Mouse (Mus musculus) midbrain, embryonic 14.5 days (tissue): Measurements from ENCODE around the gene Olfr370. TPM values are rescaled to one million over a fixed set of nuclear protein-coding genes. Genes with fewer than 3 reads are reported as not detected.

Experiments
- ATAC-seq: fragments of 200-750 bp; cut with Nextera tagmentation; 2 replicates; pipeline ENCODE4 v1.8.0; 2017; ENCODE audit warnings: moderate number of reproducible peaks, moderate library complexity; ENCODE audit not compliant: low FRiP score, low TSS enrichment
- DNase-seq: peaks from one replicate; pipeline ENCODE4 v3.0.0-alpha.2; 2015
- H3K27ac ChIP-seq: fragments of 300-500 bp; sonication (generic); replicated peaks from 2 replicates; pipeline ENCODE4 v1.5.1; 2014; ENCODE audit warnings: mild to moderate bottlenecking, low read depth, low read length, moderate library complexity
- H3K27me3 ChIP-seq: fragments of 300-500 bp; sonication (generic); 2 replicates; pipeline ENCODE4 v1.6.1; 2014; ENCODE audit warnings: low read length, control low read depth, mixed read lengths; ENCODE audit not compliant: control insufficient read depth, insufficient read depth
- H3K36me3 ChIP-seq: fragments of 300-500 bp; sonication (generic); 2 replicates; pipeline ENCODE4 v1.6.1; 2014; ENCODE audit warnings: low read length, control low read depth; ENCODE audit not compliant: control insufficient read depth, insufficient read depth
- H3K4me1 ChIP-seq: fragments of 300-500 bp; sonication (generic); 2 replicates; pipeline ENCODE4 v1.6.1; 2014; ENCODE audit warnings: mild to moderate bottlenecking, antibody characterized with exemption, low read length, control low read depth; ENCODE audit not compliant: control insufficient read depth, insufficient read depth
- H3K4me2 ChIP-seq: fragments of 300-500 bp; sonication (generic); 2 replicates; pipeline ENCODE4 v1.6.1; 2014; ENCODE audit warnings: mild to moderate bottlenecking, low read length, moderate library complexity
- H3K4me3 ChIP-seq: fragments of 300-500 bp; sonication (generic); replicated peaks from 2 replicates; pipeline ENCODE4 v1.5.1; 2014; ENCODE audit warnings: low read depth, low read length
- H3K9ac ChIP-seq: fragments of 300-500 bp; sonication (generic); replicated peaks from 2 replicates; pipeline ENCODE4 v1.6.1; 2014; ENCODE audit warnings: mild to moderate bottlenecking, low read length, moderate library complexity
- H3K9me3 ChIP-seq: fragments of 300-500 bp; sonication (generic); 2 replicates; pipeline ENCODE4 v1.6.1; 2016; ENCODE audit warnings: low read length, control low read depth, mixed read lengths; ENCODE audit not compliant: control insufficient read depth
- WGBS: fragments of 180-500 bp; shearing (Covaris S2); extraction: QIAGEN DNeasy Blood & Tissue Kit; methylation state at CpG from one replicate; pipeline ENCODE4 v1.1.7; 2014; 5-methylcytosine and 5-hydroxymethylcytosine counted together
- polyA plus RNA-seq: library from polyadenylated mRNA; unstranded; fragments of >200 nt; fragmentation: Nextera tagmentation; extraction: Ambion mirVana; gene quantifications from 2 replicates; pipeline ENCODE4 v1.2.1, GENCODE M21; 2014

Olfr370 gene
- polyA plus RNA-seq, 1 experiment from 2014 or later = not detected

GRCm38 (mm10) chr8:83588886-83589285 lies 53.3 kb downstream of the Olfr370 start:
- Histone ChIP-seq H3K4me1 (peaks cover 36% of the 10 kb centered on the region), H3K9ac (no peak overlapping the region), H3K27me3 (no peaks in the 10 kb centered on the region), H3K27ac (no peak overlapping the region), H3K9me3 (no peaks in the 10 kb centered on the region), H3K4me2 (no peak overlapping the region), H3K36me3 (peaks cover 31% of the 10 kb centered on the region), H3K4me3 (no peak overlapping the region)
- ATAC-seq = no peak
- 94% methylated on average over 5 of the region's 5 CpGs for WGBS
- DNase-seq = no peak

- H3K9ac ChIP-seq = 0 out of 2 replicates have a peak overlapping the region, but pooled peaks have one; percentile 1
- no peak overlapping the region for H3K27ac ChIP-seq
- DNase-seq (peak; percentile 40), ATAC-seq (no peak)
- H3K4me2 ChIP-seq = peak overlapping the region; percentile 74
- WGBS = 80% methylated on average over 7 of the region's 7 CpGs
- H3K4me3 ChIP-seq = no peak overlapping the region
- H3K27me3 ChIP-seq = no peaks in the 10 kb centered on the region
- peaks cover 28% of the 10 kb centered on the region for H3K36me3 ChIP-seq
- H3K4me1 ChIP-seq = peaks cover 36% of the 10 kb centered on the region
- H3K9me3 ChIP-seq = no peaks in the 10 kb centered on the region
These were observed 55.0 kb downstream of the Olfr370 start for GRCm38 (mm10) chr8:83590488-83591023.

GRCm38 (mm10) chr8:83592682-83593081 lies 57.1 kb downstream of the Olfr370 start:
- DNase-seq (no peak), ATAC-seq (no peak)
- no peak overlapping the region for H3K27ac ChIP-seq

GRCm38 (mm10) chr8:83593325-83594166 lies 58.0 kb downstream of the Olfr370 start:
- Histone ChIP-seq H3K36me3 (peaks cover 12% of the 10 kb centered on the region; the same call in 1 of the 2 replicates), H3K27me3 (no peaks in the 10 kb centered on the region), H3K9me3 (no peaks in the 10 kb centered on the region), H3K9ac (peak overlapping the region; percentile 87), H3K27ac (peak overlapping the region; percentile 93), H3K4me3 (peak overlapping the region; percentile 89), H3K4me2 (peak overlapping the region; percentile 74), H3K4me1 (peaks cover 36% of the 10 kb centered on the region)
- ATAC-seq (no peak), DNase-seq (no peak)
- WGBS = 3% methylated on average over 22 of the region's 22 CpGs

More at GRCm38 (mm10) chr8:83592682-83593081, 57.1 kb downstream of the Olfr370 start:
- peak overlapping the region; percentile 89 for H3K4me3 ChIP-seq
- WGBS = 68% methylated on average over 3 of the region's 3 CpGs
- no peaks in the 10 kb centered on the region for H3K9me3 ChIP-seq
- peak overlapping the region; percentile 74 for H3K4me2 ChIP-seq
- peaks cover 18% of the 10 kb centered on the region for H3K36me3 ChIP-seq
- peaks cover 36% of the 10 kb centered on the region for H3K4me1 ChIP-seq
- H3K9ac ChIP-seq = peak overlapping the region; percentile 87
- H3K27me3 ChIP-seq = no peaks in the 10 kb centered on the region

- Histone ChIP-seq H3K4me3 (peak overlapping the region; percentile 89), H3K36me3 (peaks cover 6% of the 10 kb centered on the region; the same call in 1 of the 2 replicates), H3K27ac (peak overlapping the region; percentile 93), H3K9ac (peak overlapping the region; percentile 87), H3K27me3 (no peaks in the 10 kb centered on the region), H3K4me1 (peaks cover 34% of the 10 kb centered on the region), H3K9me3 (no peaks in the 10 kb centered on the region), H3K4me2 (peak overlapping the region; percentile 74)
- WGBS = under 1% methylated on average over 43 of the region's 43 CpGs
- DNase-seq (peak; percentile 100), ATAC-seq (peak; percentile 99)
These were observed 58.8 kb downstream of the Olfr370 start for GRCm38 (mm10) chr8:83594167-83595049.

Other genes with a start within 250 kb of the Olfr370 start
- not detected in 2 replicates for gene Ucp1, start 245.4 kb upstream of the Olfr370 start, polyA plus RNA-seq
- gene Elmod2, start 203.3 kb upstream of the Olfr370 start, polyA plus RNA-seq = 23.1 and 36.2 TPM in 2 replicates
- gene Mgat4d, start 187.3 kb upstream of the Olfr370 start, polyA plus RNA-seq = not detected in 2 replicates
- 7.7 and 10.2 TPM in 2 replicates for gene Clgn, start 145.9 kb upstream of the Olfr370 start, polyA plus RNA-seq
- 278 and 296 TPM in 2 replicates for gene Scoc, start 77.4 kb upstream of the Olfr370 start, polyA plus RNA-seq
- 346 and 405 TPM in 2 replicates for gene Ndufb7, start 30.9 kb downstream of the Olfr370 start, polyA plus RNA-seq
- gene Tecr, start 72.2 kb downstream of the Olfr370 start, polyA plus RNA-seq = 987 and 1,278 TPM in 2 replicates
- 46.2 TPM in 2 replicates for gene Dnajb1, start 72.4 kb downstream of the Olfr370 start, polyA plus RNA-seq
- 106 and 116 TPM in 2 replicates for gene Gipc1, start 116.9 kb downstream of the Olfr370 start, polyA plus RNA-seq
- gene Ptger1, start 130.9 kb downstream of the Olfr370 start, polyA plus RNA-seq = 0.72 and 1.3 TPM in 2 replicates
- 26.6 TPM in 2 replicates for gene Pkn1, start 163.4 kb downstream of the Olfr370 start, polyA plus RNA-seq
- 109 and 113 TPM in 2 replicates for gene Ddx39, start 179.4 kb downstream of the Olfr370 start, polyA plus RNA-seq
- gene Adgre5, start 205.5 kb downstream of the Olfr370 start, polyA plus RNA-seq = 8.5 and 12.3 TPM in 2 replicates